Mouse (Mus musculus) heart, adult 11 months (tissue): ENCODE measurements at regions not wholly inside any gene's neighbourhood (a gene's known extent, or its start where the extent isn't known, plus 50 kb on each side); places are given as distances from the start of the nearest gene placed in this dataset.

Experiments
- DNase-seq: peaks from one replicate; pipeline ENCODE4 v3.0.0; 2022

GRCm38 (mm10) chr2:166475624-166476023, 238.0 kb downstream of the Prex1 start:
- no peak for DNase-seq

DNA sequence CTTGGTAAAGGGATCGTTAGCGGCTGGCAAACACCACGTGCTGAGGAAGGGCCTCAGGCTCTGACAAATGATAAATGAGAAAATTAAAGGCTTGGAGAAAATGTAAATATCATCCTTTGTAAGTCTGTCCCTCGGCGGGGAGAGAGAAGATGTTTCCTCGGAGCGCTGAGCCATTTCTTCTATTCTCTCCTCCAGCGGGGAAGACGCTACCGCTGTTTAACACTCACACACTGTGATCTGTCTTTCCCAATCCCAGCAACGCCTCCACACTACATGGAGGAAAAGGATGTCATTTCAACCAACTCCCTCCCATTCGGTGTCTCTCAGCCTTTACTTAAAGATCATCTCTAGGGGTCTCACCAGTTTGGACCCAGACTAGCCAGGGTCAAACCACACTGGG, 239.0 kb downstream of the Prex1 start:
- DNase-seq, result no peak

- peak; percentile 92 for DNase-seq
Observed at GRCm38 (mm10) chr2:166471257-166471753, 242.3 kb downstream of the Prex1 start.

DNA sequence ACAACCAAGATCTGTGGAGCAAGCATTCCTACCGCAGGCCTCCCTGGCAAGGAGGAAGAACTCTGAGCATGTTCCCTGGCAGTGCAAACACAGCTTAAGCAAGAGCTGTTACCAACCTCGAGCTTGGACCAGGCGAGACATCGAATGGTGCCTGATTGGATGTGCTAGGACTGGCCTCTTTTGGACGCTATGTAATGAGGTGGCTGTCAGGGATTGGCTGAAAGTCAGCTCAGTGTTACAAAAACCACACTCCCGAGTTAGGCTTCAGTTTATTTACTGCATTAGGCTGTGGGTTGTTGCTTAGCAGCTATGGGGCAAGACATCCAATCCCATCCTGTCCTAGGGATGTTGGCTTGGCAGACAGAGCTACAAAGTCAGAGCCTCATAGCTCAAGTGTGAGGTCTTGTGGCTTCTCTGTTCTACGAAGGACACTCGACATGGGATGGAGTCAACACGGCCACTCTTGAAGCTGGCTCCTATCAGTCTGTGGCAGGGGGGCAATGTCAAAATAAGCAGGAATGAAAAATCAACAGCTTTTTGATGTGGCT, 244.5 kb downstream of the Prex1 start:
- peak; percentile 95 for DNase-seq

- DNase-seq, result no peak
Observed at GRCm38 (mm10) chr2:166467137-166467536, 246.5 kb downstream of the Prex1 start.

- no peak for DNase-seq
Observed at GRCm38 (mm10) chr2:166465531-166465930, 248.1 kb downstream of the Prex1 start.

DNA sequence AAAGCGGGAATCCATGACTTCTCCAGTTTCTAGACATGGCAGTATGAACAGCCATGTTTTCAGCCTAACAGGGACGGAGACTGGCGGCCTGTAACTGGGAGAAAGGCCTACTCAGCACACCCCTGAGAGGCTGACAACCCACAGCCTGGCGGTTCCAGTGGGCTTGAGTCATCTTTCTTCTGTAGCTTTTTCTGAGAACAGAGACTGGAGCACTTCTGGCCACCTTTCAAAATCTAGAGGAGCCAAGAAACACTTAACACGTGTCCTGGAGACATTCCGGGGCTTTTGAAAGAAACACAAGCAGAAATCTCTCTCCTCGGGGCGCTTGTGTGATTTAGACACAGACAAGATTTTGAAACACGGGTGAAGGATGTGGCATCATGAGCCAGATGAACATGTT, 250.1 kb downstream of the Prex1 start:
- DNase-seq, result peak; percentile 95

DNA sequence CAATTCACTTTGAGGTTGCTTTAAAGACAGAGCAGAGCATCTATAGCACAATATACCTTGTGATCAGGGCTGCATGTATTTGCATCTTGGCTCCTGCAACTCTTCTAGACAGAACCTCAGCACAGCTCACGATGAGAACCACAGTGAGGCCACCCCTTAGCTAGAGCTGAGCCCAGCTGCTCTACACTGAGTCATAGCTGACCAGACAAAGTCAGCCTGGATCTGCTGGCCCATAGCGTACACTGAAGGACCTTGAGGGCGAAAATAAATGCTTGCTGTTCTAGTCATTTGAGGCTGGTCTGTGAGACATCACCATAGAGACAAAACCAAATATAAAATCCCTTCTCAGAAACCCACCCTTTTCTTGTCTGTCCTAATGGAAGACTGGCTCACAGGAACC, 251.7 kb downstream of the Prex1 start:
- DNase-seq, result peak; percentile 92

DNA sequence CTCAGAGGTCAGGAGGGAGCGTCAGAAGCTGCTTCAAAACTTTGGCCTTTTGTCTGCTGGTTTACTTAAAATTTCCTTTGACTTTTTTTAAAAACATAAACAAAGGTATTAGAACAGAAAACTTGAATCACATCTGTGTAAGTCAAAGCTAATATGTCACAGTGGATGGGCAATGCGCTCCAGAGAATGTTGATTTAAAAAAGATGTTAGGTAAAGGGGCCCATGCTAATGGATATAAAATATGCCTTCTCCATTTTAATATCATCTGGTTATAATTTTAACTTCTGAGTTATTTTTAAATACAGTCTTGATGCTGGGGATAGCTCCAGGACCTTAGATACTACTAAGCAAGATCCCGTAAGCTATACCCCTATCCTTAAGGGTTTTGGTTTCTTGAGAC, 252.5 kb downstream of the Prex1 start:
- no peak for DNase-seq

- peak; percentile 99 for DNase-seq
Observed at GRCm38 (mm10) chr2:166459955-166460354, 253.7 kb downstream of the Prex1 start.

- no peak for DNase-seq
Observed at GRCm38 (mm10) chr2:166458953-166459352, 254.7 kb downstream of the Prex1 start.

DNA sequence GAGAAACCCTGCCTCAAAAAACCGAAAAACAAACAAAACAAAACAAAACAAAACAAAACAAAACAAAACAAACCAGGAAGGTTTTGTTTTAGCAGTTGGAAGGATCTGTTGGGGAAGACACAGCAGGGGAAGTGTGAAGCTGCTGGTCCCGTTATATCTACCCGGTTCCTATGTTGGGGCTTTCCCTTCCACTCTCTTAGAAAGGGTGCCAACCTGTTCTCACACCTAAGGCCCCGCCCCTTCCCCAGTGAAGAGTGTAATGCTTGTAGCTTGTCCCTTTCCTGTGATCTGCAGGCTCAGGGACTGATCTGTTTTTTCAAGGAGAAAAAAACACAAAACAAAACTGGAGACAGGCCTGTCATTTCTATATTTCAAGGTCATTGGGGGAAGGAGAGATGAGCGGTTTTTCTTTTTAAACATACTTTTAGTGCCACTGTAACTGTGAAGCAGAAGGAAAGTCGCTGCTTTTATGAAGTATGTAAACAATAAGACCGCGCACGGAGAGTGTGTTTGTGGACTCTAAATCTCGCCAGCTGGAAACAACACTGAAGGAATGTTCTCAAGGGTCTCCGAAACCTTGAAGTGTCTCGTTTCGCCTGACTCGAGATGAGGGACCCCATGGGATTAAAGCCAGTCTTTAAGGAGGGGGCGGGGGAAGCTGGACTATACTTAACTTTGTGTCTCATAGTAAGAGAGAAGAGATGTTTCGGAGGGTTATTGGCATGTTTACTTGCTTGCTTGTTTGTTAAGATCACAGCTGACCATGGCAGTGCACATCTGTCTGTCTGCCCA, 256.1 kb downstream of the Prex1 start:
- DNase-seq, result no peak

GRCm38 (mm10) chr2:166454160-166454888, 259.3 kb downstream of the Prex1 start:
- peak; percentile 93 for DNase-seq

GRCm38 (mm10) chr2:166450964-166451363, 262.7 kb downstream of the Prex1 start:
- DNase-seq, result no peak

- no peak for DNase-seq
Observed at GRCm38 (mm10) chr2:166450380-166450779, 263.3 kb downstream of the Prex1 start.

DNA sequence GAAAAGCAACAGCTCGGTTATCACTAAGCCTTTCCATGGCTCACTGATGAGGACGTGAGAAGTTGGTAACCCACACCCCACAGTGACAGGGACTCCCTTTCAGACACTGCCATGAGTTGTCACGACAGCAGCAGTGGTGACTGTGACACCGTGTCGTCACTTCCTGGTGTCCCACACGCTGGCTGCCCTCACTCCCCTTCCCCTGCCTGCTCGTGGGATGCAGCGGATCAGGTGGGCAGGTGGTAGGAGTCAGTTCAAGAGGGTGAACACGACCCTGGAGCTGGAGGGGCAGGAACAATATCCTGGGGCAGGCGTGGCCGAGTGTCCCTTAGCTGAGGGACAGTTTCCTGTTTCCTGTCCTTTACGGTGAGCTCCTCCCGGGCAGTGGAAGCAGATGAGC, 264.9 kb downstream of the Prex1 start:
- peak; percentile 92 for DNase-seq

- peak; percentile 97 for DNase-seq
Observed at GRCm38 (mm10) chr2:166448161-166448560, 265.5 kb downstream of the Prex1 start.

GRCm38 (mm10) chr2:166446536-166446935, 267.1 kb downstream of the Prex1 start:
- DNase-seq, result peak; percentile 97

DNA sequence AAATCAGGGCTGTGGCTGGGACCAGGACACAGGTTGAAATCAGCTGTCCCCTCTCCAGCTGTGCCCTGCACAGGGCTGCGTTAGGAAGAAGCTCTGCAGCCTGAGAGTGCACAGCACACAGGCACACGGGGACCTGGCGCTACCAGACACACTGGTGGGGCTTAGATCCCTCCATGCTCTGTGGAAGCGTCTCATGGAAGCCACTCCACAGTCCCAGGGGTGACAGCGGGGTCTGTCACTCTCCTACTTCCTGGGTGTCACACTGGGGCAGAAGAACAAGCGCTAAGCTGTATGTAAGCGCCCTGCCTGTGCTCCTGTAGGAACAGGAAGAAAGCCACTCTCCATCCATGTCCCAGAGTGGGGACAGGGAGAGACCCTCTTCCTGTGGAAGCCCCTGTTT, 267.8 kb downstream of the Prex1 start:
- peak; percentile 92 for DNase-seq

- DNase-seq, result no peak
Observed at GRCm38 (mm10) chr2:166442997-166443396, 270.6 kb downstream of the Prex1 start.

GRCm38 (mm10) chr2:166439847-166440775, 273.5 kb downstream of the Prex1 start:
- peak; percentile 89 for DNase-seq

GRCm38 (mm10) chr2:166438207-166438606, 275.4 kb downstream of the Prex1 start:
- DNase-seq, result no peak

GRCm38 (mm10) chr2:166434554-166434953, 279.1 kb downstream of the Prex1 start:
- DNase-seq, result no peak
